Mouse (Mus musculus) kidney, adult 2 months (tissue): ENCODE measurements around the gene Ehd1.

Source experiments
- CTCF ChIP-seq: fragments of 200-500 bp; conservative IDR thresholded peaks from 2 replicates; pipeline ENCODE4 v1.5.1; 2011; ENCODE audit warnings: low read depth, mild to moderate bottlenecking, control low read depth, low read length, moderate library complexity, mixed read lengths; ENCODE audit not compliant: insufficient read depth, insufficient read length
- POLR2A ChIP-seq: fragments of 200-500 bp; IDR thresholded peaks from one replicate; pipeline ENCODE4 v1.6.1; 2011; ENCODE audit warnings: low read depth, low read length, control low read depth

GRCm38 (mm10) chr19:6264200-6264599, 12.3 kb upstream of the Ehd1 start:
- no peak for TF ChIP-seq CTCF
- TF ChIP-seq POLR2A, result no peak
